Mouse (Mus musculus) embryonic fibroblast, embryonic 13.5 days (primary cell): ENCODE measurements around the gene Lrrc3b. TPM values are rescaled to one million over a fixed set of nuclear protein-coding genes. Genes with fewer than 3 reads are reported as not detected.

Experiments
- H3K27ac ChIP-seq: 2 replicates; pipeline ENCODE4 v1.5.1; 2012; ENCODE audit warnings: low read length, control low read depth, inconsistent platforms; ENCODE audit not compliant: insufficient read depth
- H3K4me1 ChIP-seq: 2 replicates; pipeline ENCODE4 v1.6.1; 2011; ENCODE audit warnings: low read length; ENCODE audit not compliant: control insufficient read depth, insufficient read depth
- H3K4me3 ChIP-seq: 2 replicates; pipeline ENCODE4 v1.5.1; 2011; ENCODE audit warnings: mild to moderate bottlenecking, control low read depth, low read length; ENCODE audit not compliant: insufficient read depth
- CTCF ChIP-seq: IDR thresholded peaks from 2 replicates; pipeline ENCODE4 v1.5.1; 2011; ENCODE audit warnings: mild to moderate bottlenecking, control low read depth, low read length, moderate library complexity, borderline replicate concordance; ENCODE audit not compliant: insufficient read depth
- POLR2A ChIP-seq: IDR thresholded peaks from 2 replicates; pipeline ENCODE4 v1.6.1; 2011; ENCODE audit warnings: low read depth, mild to moderate bottlenecking, control low read depth, low read length, moderate library complexity
- polyA plus RNA-seq: library from polyadenylated mRNA; stranded (reverse); fragments of >200 nt; gene quantifications from 2 replicates; pipeline ENCODE4 v1.2.4, GENCODE M21; 2011; ENCODE audit warnings: low read depth; ENCODE audit not compliant: missing spikeins, insufficient read length

Gene Lrrc3b
- polyA plus RNA-seq, 1 experiment: not detected

DNA sequence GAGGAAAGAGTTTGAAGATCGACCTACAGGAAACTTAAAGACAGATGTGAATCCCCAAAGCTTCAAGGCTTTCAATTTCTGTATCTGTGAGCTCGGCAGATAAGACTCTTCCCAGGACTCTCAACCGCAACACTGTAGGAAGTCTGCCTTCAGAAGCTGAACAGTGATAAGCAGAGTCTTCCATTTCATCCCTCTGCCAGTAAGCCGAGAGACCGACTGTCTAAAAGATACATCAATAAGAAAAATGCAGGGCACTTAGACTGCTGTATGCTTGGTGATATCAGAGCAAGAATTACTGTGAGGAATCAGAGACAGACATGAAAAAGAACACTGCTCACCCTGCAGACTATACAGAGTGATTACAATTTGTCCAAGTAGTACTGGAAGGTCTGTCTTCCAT lies 84.5 kb downstream of the Lrrc3b start:
- Histone ChIP-seq H3K27ac (no peak overlapping the region), H3K4me3 (no peak overlapping the region), H3K4me1 (no peaks in the 10 kb centered on the region)
- no peak for TF ChIP-seq POLR2A
- TF ChIP-seq CTCF: no peak

DNA sequence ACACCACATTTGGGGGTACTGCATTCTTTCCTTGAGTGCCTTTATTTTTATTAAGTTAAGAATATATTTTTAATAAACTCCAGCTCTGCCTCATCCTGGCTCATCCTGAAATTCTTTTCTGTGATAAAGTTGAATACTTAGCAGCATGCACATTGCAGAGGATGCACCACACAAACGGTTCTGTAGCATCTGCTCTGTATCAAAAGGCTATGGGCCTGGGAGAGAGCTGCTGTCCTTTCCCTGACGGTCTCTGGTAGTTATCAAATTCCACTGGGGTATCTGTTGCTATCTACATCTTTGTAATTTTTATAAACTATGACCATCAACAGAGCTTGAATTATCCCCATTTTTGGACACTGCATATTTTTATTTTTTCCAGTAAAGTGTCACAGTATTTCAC lies 105.7 kb downstream of the Lrrc3b start:
- Histone ChIP-seq H3K4me1 (no peaks in the 10 kb centered on the region), H3K4me3 (no peak overlapping the region), H3K27ac (no peak overlapping the region)
- TF ChIP-seq CTCF: no peak
- no peak for TF ChIP-seq POLR2A

DNA sequence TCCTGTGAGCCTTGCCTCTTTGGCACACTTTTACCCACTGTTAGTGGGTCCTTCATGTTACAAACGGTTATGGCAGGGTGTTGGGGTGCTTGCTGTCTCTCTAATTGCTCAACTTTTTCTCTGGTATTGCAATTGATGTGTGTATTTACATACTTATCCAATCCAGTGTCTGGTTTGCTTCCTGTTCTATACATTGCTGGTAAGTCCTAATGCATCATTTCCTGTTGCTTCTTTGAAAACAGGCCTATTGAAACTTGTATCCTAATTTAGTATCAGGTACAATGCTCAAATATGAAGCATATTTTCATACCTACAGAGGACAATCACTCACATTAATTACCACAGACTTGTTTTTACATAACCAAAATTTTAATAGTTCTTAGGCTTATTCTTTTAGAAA lies 107.4 kb downstream of the Lrrc3b start:
- Histone ChIP-seq H3K4me3 (no peak overlapping the region), H3K4me1 (no peaks in the 10 kb centered on the region), H3K27ac (no peak overlapping the region)
- no peak for TF ChIP-seq POLR2A

DNA sequence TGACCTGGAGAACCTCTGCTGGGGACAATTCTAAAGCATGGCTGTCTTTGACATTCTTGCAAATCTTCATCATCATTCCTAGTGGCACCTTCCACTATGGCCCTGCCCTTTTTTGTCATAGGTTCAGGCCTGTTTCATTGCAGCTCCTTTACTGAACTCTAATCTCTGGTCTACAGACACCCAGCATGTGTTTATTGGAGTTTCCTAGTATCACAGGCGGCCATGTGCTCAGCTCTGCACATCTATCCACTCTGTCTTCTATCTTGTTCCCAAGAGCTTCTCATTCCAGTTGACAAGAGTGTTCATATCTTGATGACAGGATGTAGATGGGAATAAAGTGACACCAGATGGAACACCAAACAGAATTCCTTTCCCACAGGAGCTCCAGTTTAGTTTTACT lies 108.6 kb downstream of the Lrrc3b start:
- H3K4me3 ChIP-seq: no peak overlapping the region
- H3K27ac ChIP-seq: no peak overlapping the region
- no peaks in the 10 kb centered on the region for H3K4me1 ChIP-seq
- no peak for TF ChIP-seq POLR2A

DNA sequence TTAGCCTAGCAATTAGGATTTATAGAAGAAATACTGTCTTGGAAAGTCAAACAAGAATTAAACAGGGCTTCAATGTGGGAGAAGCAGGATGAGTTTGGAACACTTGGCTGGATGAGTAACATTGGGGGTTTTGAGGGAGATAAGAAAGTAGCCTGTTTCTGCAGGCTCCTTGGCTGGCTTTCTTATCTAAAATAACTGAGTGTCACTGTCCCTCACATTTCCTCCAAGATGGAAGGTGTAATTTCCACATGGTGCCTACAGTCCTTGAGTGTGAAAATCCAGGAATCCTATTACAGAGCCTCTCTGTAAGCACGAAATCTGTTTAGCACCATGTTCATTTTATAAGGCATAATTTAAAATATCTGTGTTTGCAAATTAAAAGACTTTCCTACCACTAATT lies 112.9 kb downstream of the Lrrc3b start:
- H3K4me3 ChIP-seq: no peak overlapping the region
- no peak for TF ChIP-seq CTCF
- no peak for TF ChIP-seq POLR2A

DNA sequence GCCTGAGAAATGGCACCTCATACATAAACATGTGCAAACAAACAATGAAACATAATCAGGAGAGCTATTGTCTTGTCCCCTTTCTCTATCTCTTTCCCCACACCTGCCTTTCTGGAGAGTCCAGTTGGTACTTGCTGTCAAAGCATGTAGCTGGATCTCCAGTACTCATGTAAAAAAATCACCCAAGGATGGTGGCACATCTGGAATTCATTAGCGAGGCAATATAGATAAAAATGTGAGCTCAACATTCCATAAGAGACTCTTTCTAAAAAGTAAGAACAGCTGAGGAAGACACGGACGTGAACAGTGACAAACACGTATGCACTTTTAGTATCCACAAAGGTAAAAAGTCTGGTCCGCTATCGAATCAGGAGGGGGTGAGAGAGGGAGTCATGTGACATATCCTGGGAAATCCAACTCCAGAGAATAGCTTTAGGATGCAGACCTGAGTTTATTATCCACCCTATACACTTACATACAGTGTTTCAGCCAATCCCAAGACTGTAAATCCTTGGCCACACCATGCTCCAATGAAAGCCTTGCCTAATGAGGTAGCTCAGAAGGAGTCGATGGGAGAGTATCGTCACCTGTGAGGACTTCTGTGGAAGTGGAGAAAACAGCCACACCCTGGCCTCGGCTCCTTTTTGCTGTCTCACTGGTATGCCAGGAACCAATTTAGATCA lies 116.2 kb downstream of the Lrrc3b start:
- no peak overlapping the region for H3K4me3 ChIP-seq
- H3K27ac ChIP-seq: peak overlapping the region; percentile 52
- TF ChIP-seq POLR2A: no peak
- no peak for TF ChIP-seq CTCF

More for the DNA sequence above, 112.9 kb downstream of the Lrrc3b start:
- H3K4me1 ChIP-seq: peaks cover 5% of the 10 kb centered on the region
- no peak overlapping the region for H3K27ac ChIP-seq

DNA sequence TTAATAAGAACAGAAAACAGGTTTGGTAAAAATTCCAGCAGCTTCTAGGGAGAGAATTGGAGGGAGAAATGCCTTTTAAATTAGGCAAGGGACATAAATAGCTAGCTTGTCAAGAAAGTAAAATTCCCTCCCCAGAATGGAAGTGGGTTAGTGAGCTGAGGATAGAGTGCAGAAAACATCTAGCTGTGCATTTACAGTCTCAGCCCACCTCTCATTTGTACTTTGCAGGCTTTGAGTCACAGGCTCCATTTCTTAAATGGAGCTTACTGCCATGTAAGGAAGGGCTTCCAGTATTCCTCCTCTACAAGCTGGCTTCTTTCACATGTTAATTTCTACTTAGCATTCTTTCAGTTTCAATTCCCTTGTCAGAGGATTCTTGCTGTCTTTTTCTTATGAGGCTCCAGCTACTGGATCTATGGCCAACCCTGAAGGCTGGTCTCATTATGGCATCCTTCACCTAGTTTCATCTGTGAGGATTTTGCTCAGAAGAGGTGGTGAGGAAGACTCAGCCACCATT lies 119.3 kb downstream of the Lrrc3b start:
- H3K4me3 ChIP-seq: no peak overlapping the region
- H3K4me1 ChIP-seq: peaks cover 5% of the 10 kb centered on the region
- no peak overlapping the region for H3K27ac ChIP-seq
- no peak for TF ChIP-seq POLR2A
- no peak for TF ChIP-seq CTCF

More for the DNA sequence above, 116.2 kb downstream of the Lrrc3b start:
- H3K4me1 ChIP-seq: peaks cover 5% of the 10 kb centered on the region

DNA sequence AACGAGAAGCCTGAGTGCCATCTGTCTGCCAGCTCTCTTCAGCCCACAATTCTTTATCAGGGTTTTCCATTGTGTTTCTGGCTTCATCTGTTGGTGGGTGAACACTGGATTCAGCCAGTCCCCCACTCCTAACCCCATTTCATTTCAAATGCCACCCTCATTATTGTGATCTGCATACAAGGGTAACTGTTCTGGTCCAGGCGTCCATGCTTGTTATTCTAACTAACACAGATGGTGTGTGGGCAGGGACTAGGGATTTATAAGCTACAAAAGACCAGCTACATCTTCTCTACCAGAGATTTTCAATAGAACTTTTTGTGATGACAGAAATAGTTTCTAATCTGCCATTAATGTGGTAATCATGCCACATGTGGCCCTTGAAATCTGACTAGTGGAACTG lies 130.2 kb downstream of the Lrrc3b start:
- Histone ChIP-seq H3K27ac (no peak overlapping the region), H3K4me3 (no peak overlapping the region), H3K4me1 (no peaks in the 10 kb centered on the region)
- TF ChIP-seq POLR2A (no peak), CTCF (no peak)
